Mouse (Mus musculus) liver, embryonic 15.5 days (tissue): ENCODE data around the gene Zkscan8. TPM values are rescaled to one million over a fixed set of nuclear protein-coding genes. Genes with fewer than 3 reads are reported as not detected.
"Not testable (repeated sequence)": the region's sequence is repeated elsewhere in the genome, so short reads cannot be mapped to it uniquely, and the experiment has no call there.

Source experiments
- ATAC-seq: fragments of 200-750 bp; cut with Nextera tagmentation; 2 replicates; pipeline ENCODE4 v1.8.0; 2017; ENCODE audit warnings: moderate number of reproducible peaks, mild to moderate bottlenecking, moderate library complexity; ENCODE audit not compliant: insufficient read depth
- H3K27ac ChIP-seq: fragments of 300-500 bp; sonication (generic); replicated peaks from 2 replicates; pipeline ENCODE4 v1.5.1; 2015; ENCODE audit warnings: mild to moderate bottlenecking, inconsistent platforms
- H3K27me3 ChIP-seq: fragments of 300-500 bp; sonication (generic); 2 replicates; pipeline ENCODE4 v1.6.1; 2015; ENCODE audit warnings: mild to moderate bottlenecking, inconsistent platforms
- H3K36me3 ChIP-seq: fragments of 300-500 bp; sonication (generic); replicated peaks from 2 replicates; pipeline ENCODE4 v1.6.1; 2015; ENCODE audit warnings: moderate library complexity, mild to moderate bottlenecking, inconsistent platforms
- H3K4me1 ChIP-seq: fragments of 300-500 bp; sonication (generic); replicated peaks from 2 replicates; pipeline ENCODE4 v1.6.1; 2015; ENCODE audit warnings: inconsistent platforms
- H3K4me2 ChIP-seq: fragments of 300-500 bp; sonication (generic); 2 replicates; pipeline ENCODE4 v1.6.1; 2015; ENCODE audit warnings: moderate library complexity, mild to moderate bottlenecking, inconsistent platforms
- H3K4me3 ChIP-seq: fragments of 300-500 bp; sonication (generic); replicated peaks from 2 replicates; pipeline ENCODE4 v1.5.1; 2015; ENCODE audit warnings: mild to moderate bottlenecking, inconsistent platforms
- H3K9ac ChIP-seq: fragments of 300-500 bp; sonication (generic); 2 replicates; pipeline ENCODE4 v1.6.1; 2015; ENCODE audit warnings: moderate library complexity, mild to moderate bottlenecking, inconsistent platforms
- H3K9me3 ChIP-seq: fragments of 300-500 bp; sonication (generic); replicated peaks from 2 replicates; pipeline ENCODE4 v1.6.1; 2016; ENCODE audit warnings: inconsistent platforms
- WGBS: fragments of 180-500 bp; shearing (Covaris S2); methylation state at CpG from one replicate; pipeline ENCODE4 v1.1.7; 2015; ENCODE audit warnings: mixed read lengths; ENCODE audit not compliant: insufficient replicate concordance; 5-methylcytosine and 5-hydroxymethylcytosine counted together
- polyA plus RNA-seq: library from polyadenylated mRNA; unstranded; fragments of >200 nt; fragmentation: Nextera tagmentation; extraction: Ambion mirVana; gene quantifications from 2 replicates; pipeline ENCODE4 v1.2.1, GENCODE M21; 2015

Zkscan8 gene
- polyA plus RNA-seq, 1 experiment from 2014 or later = 1.1 TPM

GRCm38 (mm10) chr13:21486881-21487280 is 44.0 kb downstream of the Zkscan8 start:
- Histone ChIP-seq H3K4me2 (no peak overlapping the region), H3K36me3 (no peaks in the 10 kb centered on the region), H3K9me3 (no peaks in the 10 kb centered on the region), H3K4me3 (no peak overlapping the region), H3K27me3 (no peaks in the 10 kb centered on the region), H3K27ac (no peak overlapping the region), H3K4me1 (no peaks in the 10 kb centered on the region), H3K9ac (no peak overlapping the region)
- no peak for ATAC-seq
- 64% methylated on average over 1 of the region's 1 CpGs for WGBS

GRCm38 (mm10) chr13:21478759-21479670 is 51.9 kb downstream of the Zkscan8 start, which contains the start of the genes Zkscan4 and Gm10065:
TSS of gene Zkscan4 (plus strand) at chr13:21478907.
TSS of gene Gm10065 (minus strand) at chr13:21479441.
- not testable (repeated sequence) for H3K36me3 ChIP-seq, H3K9ac ChIP-seq, H3K9me3 ChIP-seq, H3K27ac ChIP-seq, H3K4me1 ChIP-seq
- peak within 1 kb of the TSS; percentile 52 for H3K4me3 ChIP-seq
- 4% methylated on average over 31 of the region's 31 CpGs for WGBS
- H3K27me3 ChIP-seq = peaks cover 29% of the 10 kb centered on the region
- ATAC-seq = peak; percentile 61
- H3K4me2 ChIP-seq = peak within 1 kb of the TSS; percentile 67

GRCm38 (mm10) chr13:21472427-21472826 is 58.5 kb downstream of the Zkscan8 start:
- Histone ChIP-seq H3K27ac (no peak overlapping the region), H3K4me2 (no peak overlapping the region), H3K9ac (no peak overlapping the region), H3K36me3 (no peaks in the 10 kb centered on the region), H3K27me3 (peaks cover 24% of the 10 kb centered on the region), H3K9me3 (no peaks in the 10 kb centered on the region), H3K4me3 (no peak overlapping the region), H3K4me1 (peaks cover 24% of the 10 kb centered on the region)
- 26% methylated on average over 4 of the region's 4 CpGs for WGBS
- ATAC-seq = no peak

- ATAC-seq = no peak
- H3K27me3 ChIP-seq = peaks cover 44% of the 10 kb centered on the region
- H3K9me3 ChIP-seq = no peaks in the 10 kb centered on the region
- no peak overlapping the region for H3K27ac ChIP-seq
- H3K36me3 ChIP-seq = no peaks in the 10 kb centered on the region
- peak overlapping the region; percentile 93 for H3K4me2 ChIP-seq
- H3K9ac ChIP-seq = 0 out of 2 replicates have a peak overlapping the region, but pooled peaks have one; percentile 75
- H3K4me3 ChIP-seq = 0 out of 2 replicates have a peak overlapping the region, but pooled peaks have one; percentile 69
- peaks cover 27% of the 10 kb centered on the region for H3K4me1 ChIP-seq
- WGBS = 6% methylated on average over 9 of the region's 9 CpGs
Observed at GRCm38 (mm10) chr13:21469097-21469496, 61.8 kb downstream of the Zkscan8 start.

DNA sequence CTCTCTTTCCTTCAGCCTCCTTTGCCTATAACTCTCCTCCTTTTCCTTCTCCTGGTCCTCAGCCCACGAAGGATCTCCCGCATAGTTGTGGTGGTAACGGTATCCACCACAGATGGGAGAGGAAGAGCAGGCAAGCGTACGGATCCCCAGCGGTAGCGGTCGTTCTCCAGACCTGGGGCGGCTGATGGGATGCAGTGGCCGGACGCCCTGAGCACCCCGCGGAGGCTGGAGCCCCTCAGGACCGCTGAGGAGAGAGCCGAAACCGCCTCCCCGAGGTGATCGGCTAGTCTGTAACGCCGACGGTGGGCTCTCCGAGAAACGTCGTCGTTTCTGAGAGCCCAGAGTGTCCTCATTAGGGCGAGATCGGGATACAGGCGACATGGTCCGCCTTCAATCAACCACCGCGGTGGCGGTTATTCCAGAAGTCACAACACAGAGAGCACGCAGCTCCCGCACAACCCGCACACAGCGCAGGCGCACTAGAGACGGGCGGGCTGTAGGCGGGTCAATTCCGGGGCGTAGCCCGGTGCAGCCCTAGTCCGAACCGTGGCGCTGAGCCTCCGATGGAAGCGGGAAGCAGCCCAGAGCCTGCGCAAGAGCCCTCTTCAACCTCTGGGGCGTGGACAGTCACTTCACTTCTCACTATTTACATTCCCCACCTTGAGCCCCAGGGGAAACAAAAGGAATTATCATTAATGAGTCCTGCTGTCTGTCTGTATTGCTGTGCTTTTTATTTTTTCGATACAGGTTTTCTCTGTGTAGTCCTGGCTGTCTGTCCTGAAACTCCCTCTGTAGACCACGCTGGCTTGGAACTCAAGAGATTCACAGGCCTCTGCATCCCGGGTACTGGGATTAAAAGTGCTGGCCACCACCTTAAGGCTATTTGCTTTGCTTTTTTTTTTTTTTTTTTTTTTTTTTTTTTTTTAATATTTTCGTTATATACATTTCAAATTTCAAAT is 62.6 kb downstream of the Zkscan8 start, which contains the start of gene Nkapl:
Gene Nkapl (minus strand): TSS at position 449 of the 959 bp plus-strand sequence.
- Histone ChIP-seq H3K4me1 (peaks cover 27% of the 10 kb centered on the region), H3K36me3 (no peaks in the 10 kb centered on the region), H3K4me2 (peak within 1 kb of the TSS; percentile 93), H3K27me3 (peaks cover 50% of the 10 kb centered on the region), H3K9me3 (no peaks in the 10 kb centered on the region), H3K4me3 (peak within 1 kb of the TSS; percentile 69), H3K9ac (peak within 1 kb of the TSS; percentile 75), H3K27ac (peak within 1 kb of the TSS; percentile 45; the same call in 1 of the 2 replicates)
- ATAC-seq = peak; percentile 99
- under 1% methylated on average over 54 of the region's 54 CpGs for WGBS

DNA sequence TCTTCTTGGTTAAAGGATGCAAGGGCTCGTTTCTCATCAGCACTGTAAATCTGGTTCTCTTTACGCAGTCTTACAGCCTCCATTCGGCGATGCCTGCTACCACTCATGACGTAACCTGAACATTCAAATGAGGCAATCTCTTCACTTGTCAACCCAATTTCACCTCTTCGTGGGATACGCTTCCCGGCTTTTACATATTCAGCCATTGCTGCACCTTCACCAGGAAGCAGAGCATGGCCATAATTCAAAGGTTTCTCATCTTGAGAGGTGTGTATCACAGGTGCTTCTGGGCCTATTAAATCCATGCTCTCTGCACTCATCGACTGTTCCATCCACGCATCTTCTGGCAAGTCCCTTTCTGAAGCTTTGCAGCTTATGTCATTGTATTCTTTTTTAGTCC is 63.6 kb downstream of the Zkscan8 start:
- H3K9me3 ChIP-seq = no peaks in the 10 kb centered on the region
- ATAC-seq = no peak
- WGBS = 72% methylated on average over 10 of the region's 10 CpGs

More for the DNA sequence above, 63.6 kb downstream of the Zkscan8 start:
- Histone ChIP-seq H3K36me3 (no peaks in the 10 kb centered on the region), H3K4me1 (peaks cover 23% of the 10 kb centered on the region), H3K9ac (no peak overlapping the region), H3K27me3 (peaks cover 50% of the 10 kb centered on the region), H3K27ac (no peak overlapping the region), H3K4me2 (peak overlapping the region; percentile 93; the same call in 1 of the 2 replicates), H3K4me3 (no peak overlapping the region)

Other genes with a start within 250 kb of the Zkscan8 start
- not detected in 2 replicates for gene Gpx5, start 238.4 kb downstream of the Zkscan8 start, polyA plus RNA-seq
- gene Gpx6, start 219.0 kb downstream of the Zkscan8 start, polyA plus RNA-seq = not detected in 2 replicates
- not detected in 2 replicates for gene Olfr1367, start 184.2 kb downstream of the Zkscan8 start, polyA plus RNA-seq
- gene Zscan12, start 168.3 kb downstream of the Zkscan8 start, polyA plus RNA-seq = 3.0 and 3.1 TPM in 2 replicates
- gene Zkscan3, start 128.4 kb downstream of the Zkscan8 start, polyA plus RNA-seq = 28.9 and 32.1 TPM in 2 replicates
- gene Pgbd1, start 90.1 kb downstream of the Zkscan8 start, polyA plus RNA-seq = 1.0 and 1.2 TPM in 2 replicates
- gene Zscan26, start 77.4 kb downstream of the Zkscan8 start, polyA plus RNA-seq = 9.6 and 11.0 TPM in 2 replicates
- 0.66 and 0.94 TPM in 2 replicates for gene Nkapl, start 62.6 kb downstream of the Zkscan8 start, polyA plus RNA-seq
- gene Zkscan4, start 52.2 kb downstream of the Zkscan8 start, polyA plus RNA-seq = 0.31 and 0.38 TPM in 2 replicates
- gene Gm10065, start 51.7 kb downstream of the Zkscan8 start, polyA plus RNA-seq = not detected in 2 replicates
- gene AK157302, start 35.9 kb downstream of the Zkscan8 start, polyA plus RNA-seq = 0.59 and 0.71 TPM in 2 replicates
- 4.8 and 7.3 TPM in 2 replicates for gene Gm11273, start 29.7 kb downstream of the Zkscan8 start, polyA plus RNA-seq
- not detected in 2 replicates for gene Olfr1366, start 11.7 kb upstream of the Zkscan8 start, polyA plus RNA-seq
- gene Olfr1535, start 28.8 kb upstream of the Zkscan8 start, polyA plus RNA-seq = not detected in 2 replicates
- gene Olfr1364, start 50.6 kb upstream of the Zkscan8 start, polyA plus RNA-seq = not detected in 2 replicates
- gene Olfr1362, start 82.9 kb upstream of the Zkscan8 start, polyA plus RNA-seq = not detected in 2 replicates
- gene Olfr11, start 111.4 kb upstream of the Zkscan8 start, polyA plus RNA-seq = not detected in 2 replicates
- gene Olfr1361, start 132.3 kb upstream of the Zkscan8 start, polyA plus RNA-seq = not detected in 2 replicates
- gene Olfr1360, start 146.3 kb upstream of the Zkscan8 start, polyA plus RNA-seq = not detected in 2 replicates
- gene Olfr1359, start 167.0 kb upstream of the Zkscan8 start, polyA plus RNA-seq = not detected in 2 replicates
- gene Hist1h2bl, start 185.0 kb upstream of the Zkscan8 start, polyA plus RNA-seq = 3.2 and 3.4 TPM in 2 replicates
- gene Hist1h2ai, start 185.3 kb upstream of the Zkscan8 start, polyA plus RNA-seq = 6.7 and 19.9 TPM in 2 replicates
- 4.3 and 10.4 TPM in 2 replicates for gene Hist1h3h, start 186.5 kb upstream of the Zkscan8 start, polyA plus RNA-seq
- 7.6 and 8.8 TPM in 2 replicates for gene Hist1h2bm, start 190.9 kb upstream of the Zkscan8 start, polyA plus RNA-seq
- gene Hist1h4j, start 203.9 kb upstream of the Zkscan8 start, polyA plus RNA-seq = 0.86 and 0.88 TPM in 2 replicates
- 4.0 and 6.0 TPM in 2 replicates for gene Hist1h4k, start 219.4 kb upstream of the Zkscan8 start, polyA plus RNA-seq
- gene Hist1h2ak, start 222.7 kb upstream of the Zkscan8 start, polyA plus RNA-seq = 40.7 and 47.8 TPM in 2 replicates
- gene Hist1h2bn, start 223.0 kb upstream of the Zkscan8 start, polyA plus RNA-seq = 7.6 and 11.2 TPM in 2 replicates
- gene Hist1h1b, start 249.5 kb upstream of the Zkscan8 start, polyA plus RNA-seq = 32.9 and 34.2 TPM in 2 replicates